Mouse (Mus musculus) heart, embryonic 13.5 days (tissue): ENCODE data around the gene Znrf3. TPM values are rescaled to one million over a fixed set of nuclear protein-coding genes. Genes with fewer than 3 reads are reported as not detected.

Experiments
- ATAC-seq: fragments of 200-750 bp; cut with Nextera tagmentation; 2 replicates; pipeline ENCODE4 v1.8.0; 2017; ENCODE audit warnings: moderate TSS enrichment; ENCODE audit not compliant: insufficient number of reproducible peaks, low FRiP score, low TSS enrichment; ENCODE audit errors: extremely low read depth
- H3K27ac ChIP-seq: fragments of 300-500 bp; sonication (generic); replicated peaks from 2 replicates; pipeline ENCODE4 v1.5.1; 2015; ENCODE audit warnings: moderate library complexity, mild to moderate bottlenecking, inconsistent platforms
- H3K27me3 ChIP-seq: fragments of 300-500 bp; sonication (generic); replicated peaks from 2 replicates; pipeline ENCODE4 v1.6.1; 2015; ENCODE audit warnings: mild to moderate bottlenecking, inconsistent platforms
- H3K36me3 ChIP-seq: fragments of 300-500 bp; sonication (generic); 2 replicates; pipeline ENCODE4 v1.6.1; 2015; ENCODE audit warnings: mild to moderate bottlenecking, inconsistent platforms
- H3K4me1 ChIP-seq: fragments of 300-500 bp; sonication (generic); 2 replicates; pipeline ENCODE4 v1.6.1; 2015; ENCODE audit warnings: inconsistent platforms
- H3K4me2 ChIP-seq: fragments of 300-500 bp; sonication (generic); 2 replicates; pipeline ENCODE4 v1.6.1; 2015; ENCODE audit warnings: inconsistent platforms, mild to moderate bottlenecking, moderate library complexity
- H3K4me3 ChIP-seq: fragments of 300-500 bp; sonication (generic); 2 replicates; pipeline ENCODE4 v1.5.1; 2015; ENCODE audit warnings: moderate library complexity, mild to moderate bottlenecking, inconsistent platforms
- H3K9ac ChIP-seq: fragments of 300-500 bp; sonication (generic); 2 replicates; pipeline ENCODE4 v1.6.1; 2015; ENCODE audit warnings: inconsistent platforms, mild to moderate bottlenecking, moderate library complexity
- H3K9me3 ChIP-seq: fragments of 300-500 bp; sonication (generic); 2 replicates; pipeline ENCODE4 v1.6.1; 2016; ENCODE audit warnings: inconsistent platforms
- WGBS: fragments of 180-500 bp; shearing (Covaris S2); methylation state at CpG from one replicate; pipeline ENCODE4 v1.1.7; 2015; ENCODE audit warnings: mixed read lengths; 5-methylcytosine and 5-hydroxymethylcytosine counted together
- polyA plus RNA-seq: library from polyadenylated mRNA; unstranded; fragments of >200 nt; fragmentation: Nextera tagmentation; extraction: Ambion mirVana; gene quantifications from 2 replicates; pipeline ENCODE4 v1.2.1, GENCODE M21; 2015

Gene Znrf3
- polyA plus RNA-seq, 1 experiment from 2014 or later: 7.6 TPM

GRCm38 (mm10) chr11:5436988-5437387 lies 7.7 kb downstream of the Znrf3 start:
- H3K9me3 ChIP-seq: no peaks in the 10 kb centered on the region
- no peaks in the 10 kb centered on the region for H3K27me3 ChIP-seq
- no peak for ATAC-seq
- H3K36me3 ChIP-seq: no peaks in the 10 kb centered on the region
- peaks cover 73% of the 10 kb centered on the region for H3K4me1 ChIP-seq
- H3K4me3 ChIP-seq: no peak overlapping the region
- peak overlapping the region; percentile 25; the same call in 1 of the 2 replicates for H3K9ac ChIP-seq
- peak overlapping the region; percentile 63; the same call in 1 of the 2 replicates for H3K27ac ChIP-seq
- H3K4me2 ChIP-seq: no peak overlapping the region

- no peak for ATAC-seq
- Histone ChIP-seq H3K27me3 (no peaks in the 10 kb centered on the region), H3K9ac (no peak overlapping the region), H3K27ac (no peak overlapping the region), H3K9me3 (no peaks in the 10 kb centered on the region), H3K36me3 (no peaks in the 10 kb centered on the region), H3K4me1 (peaks cover 75% of the 10 kb centered on the region), H3K4me3 (no peak overlapping the region), H3K4me2 (no peak overlapping the region)
- WGBS: 69% methylated on average over 1 of the region's 1 CpGs
These were observed 9.2 kb downstream of the Znrf3 start for GRCm38 (mm10) chr11:5435493-5435892.

- H3K4me2 ChIP-seq: no peak overlapping the region
- H3K4me1 ChIP-seq: peaks cover 74% of the 10 kb centered on the region
- WGBS: 92% methylated on average over 2 of the region's 2 CpGs
- H3K9ac ChIP-seq: no peak overlapping the region
- H3K9me3 ChIP-seq: no peaks in the 10 kb centered on the region
- no peaks in the 10 kb centered on the region for H3K27me3 ChIP-seq
- H3K27ac ChIP-seq: no peak overlapping the region
- ATAC-seq: no peak
- H3K4me3 ChIP-seq: no peak overlapping the region
- no peaks in the 10 kb centered on the region for H3K36me3 ChIP-seq
These were observed 12.3 kb downstream of the Znrf3 start for GRCm38 (mm10) chr11:5432330-5432729.

GRCm38 (mm10) chr11:5430863-5431262 lies 13.8 kb downstream of the Znrf3 start:
- Histone ChIP-seq H3K36me3 (no peaks in the 10 kb centered on the region), H3K27ac (peak overlapping the region; percentile 5), H3K4me2 (no peak overlapping the region), H3K9ac (no peak overlapping the region), H3K4me3 (no peak overlapping the region), H3K9me3 (no peaks in the 10 kb centered on the region), H3K27me3 (no peaks in the 10 kb centered on the region), H3K4me1 (peaks cover 73% of the 10 kb centered on the region)
- ATAC-seq: no peak
- 25% methylated on average over 1 of the region's 1 CpGs for WGBS

- Histone ChIP-seq H3K36me3 (no peaks in the 10 kb centered on the region), H3K9me3 (no peaks in the 10 kb centered on the region), H3K4me3 (no peak overlapping the region), H3K9ac (no peak overlapping the region), H3K27me3 (no peaks in the 10 kb centered on the region), H3K4me1 (peaks cover 74% of the 10 kb centered on the region), H3K27ac (peak overlapping the region; percentile 5), H3K4me2 (no peak overlapping the region)
- WGBS: 77% methylated on average over 4 of the region's 4 CpGs
- no peak for ATAC-seq
These were observed 15.1 kb downstream of the Znrf3 start for GRCm38 (mm10) chr11:5429396-5430190.

- no peak for ATAC-seq
- 73% methylated on average over 3 of the region's 3 CpGs for WGBS
These were observed 17.4 kb downstream of the Znrf3 start for GRCm38 (mm10) chr11:5427251-5427650.

GRCm38 (mm10) chr11:5426317-5426716 lies 18.3 kb downstream of the Znrf3 start:
- peaks cover 82% of the 10 kb centered on the region for H3K4me1 ChIP-seq
- H3K9me3 ChIP-seq: no peaks in the 10 kb centered on the region
- H3K27ac ChIP-seq: no peak overlapping the region
- WGBS: 75% methylated on average over 2 of the region's 2 CpGs
- H3K9ac ChIP-seq: no peak overlapping the region
- no peaks in the 10 kb centered on the region for H3K36me3 ChIP-seq
- no peak for ATAC-seq
- H3K4me2 ChIP-seq: no peak overlapping the region
- no peak overlapping the region for H3K4me3 ChIP-seq
- H3K27me3 ChIP-seq: no peaks in the 10 kb centered on the region

More at GRCm38 (mm10) chr11:5427251-5427650, 17.4 kb downstream of the Znrf3 start:
- no peaks in the 10 kb centered on the region for H3K9me3 ChIP-seq
- no peak overlapping the region for H3K4me3 ChIP-seq
- H3K4me2 ChIP-seq: no peak overlapping the region
- no peak overlapping the region for H3K9ac ChIP-seq
- H3K36me3 ChIP-seq: no peaks in the 10 kb centered on the region
- no peaks in the 10 kb centered on the region for H3K27me3 ChIP-seq
- H3K27ac ChIP-seq: no peak overlapping the region
- peaks cover 81% of the 10 kb centered on the region for H3K4me1 ChIP-seq

GRCm38 (mm10) chr11:5425106-5425505 lies 19.5 kb downstream of the Znrf3 start:
- no peak overlapping the region for H3K27ac ChIP-seq
- no peak overlapping the region for H3K4me3 ChIP-seq
- no peaks in the 10 kb centered on the region for H3K36me3 ChIP-seq
- ATAC-seq: no peak
- H3K9ac ChIP-seq: no peak overlapping the region
- no peaks in the 10 kb centered on the region for H3K27me3 ChIP-seq
- no peak overlapping the region for H3K4me2 ChIP-seq
- peaks cover 75% of the 10 kb centered on the region for H3K4me1 ChIP-seq
- H3K9me3 ChIP-seq: no peaks in the 10 kb centered on the region
- 21% methylated on average over 2 of the region's 2 CpGs for WGBS

- 63% methylated on average over 4 of the region's 4 CpGs for WGBS
- Histone ChIP-seq H3K27me3 (no peaks in the 10 kb centered on the region), H3K4me1 (peaks cover 67% of the 10 kb centered on the region), H3K9ac (no peak overlapping the region), H3K4me3 (no peak overlapping the region), H3K9me3 (no peaks in the 10 kb centered on the region), H3K4me2 (no peak overlapping the region), H3K27ac (no peak overlapping the region), H3K36me3 (no peaks in the 10 kb centered on the region)
- no peak for ATAC-seq
These were observed 20.5 kb downstream of the Znrf3 start for GRCm38 (mm10) chr11:5424185-5424584.

GRCm38 (mm10) chr11:5423000-5423399 lies 21.6 kb downstream of the Znrf3 start:
- no peaks in the 10 kb centered on the region for H3K36me3 ChIP-seq
- ATAC-seq: no peak
- no peak overlapping the region for H3K4me3 ChIP-seq
- no peak overlapping the region for H3K9ac ChIP-seq
- H3K4me1 ChIP-seq: peaks cover 63% of the 10 kb centered on the region
- H3K27me3 ChIP-seq: no peaks in the 10 kb centered on the region
- H3K4me2 ChIP-seq: no peak overlapping the region
- no peaks in the 10 kb centered on the region for H3K9me3 ChIP-seq
- H3K27ac ChIP-seq: no peak overlapping the region

- Histone ChIP-seq H3K4me1 (peaks cover 66% of the 10 kb centered on the region), H3K27ac (peak overlapping the region; percentile 69; the same call in 1 of the 2 replicates), H3K4me3 (no peak overlapping the region), H3K4me2 (no peak overlapping the region), H3K9me3 (no peaks in the 10 kb centered on the region), H3K27me3 (no peaks in the 10 kb centered on the region), H3K9ac (no peak overlapping the region), H3K36me3 (no peaks in the 10 kb centered on the region)
- no peak for ATAC-seq
- WGBS: 23% methylated on average over 1 of the region's 1 CpGs
These were observed 22.4 kb downstream of the Znrf3 start for GRCm38 (mm10) chr11:5422252-5422636.
